Mouse (Mus musculus) olfactory bulb, adult 2 months (tissue): Measurements from ENCODE around the gene Syf2.

Experiments used
- CTCF ChIP-seq: fragments of 200-500 bp; IDR thresholded peaks from 2 replicates; pipeline ENCODE4 v1.5.1; 2012; ENCODE audit warnings: low read depth, mild to moderate bottlenecking, low read length, moderate library complexity; ENCODE audit not compliant: insufficient read depth
- POLR2A ChIP-seq: fragments of 200-500 bp; IDR thresholded peaks from 2 replicates; pipeline ENCODE4 v1.6.1; 2012; ENCODE audit warnings: mild to moderate bottlenecking, low read depth, low read length, moderate library complexity; ENCODE audit not compliant: insufficient read depth

DNA sequence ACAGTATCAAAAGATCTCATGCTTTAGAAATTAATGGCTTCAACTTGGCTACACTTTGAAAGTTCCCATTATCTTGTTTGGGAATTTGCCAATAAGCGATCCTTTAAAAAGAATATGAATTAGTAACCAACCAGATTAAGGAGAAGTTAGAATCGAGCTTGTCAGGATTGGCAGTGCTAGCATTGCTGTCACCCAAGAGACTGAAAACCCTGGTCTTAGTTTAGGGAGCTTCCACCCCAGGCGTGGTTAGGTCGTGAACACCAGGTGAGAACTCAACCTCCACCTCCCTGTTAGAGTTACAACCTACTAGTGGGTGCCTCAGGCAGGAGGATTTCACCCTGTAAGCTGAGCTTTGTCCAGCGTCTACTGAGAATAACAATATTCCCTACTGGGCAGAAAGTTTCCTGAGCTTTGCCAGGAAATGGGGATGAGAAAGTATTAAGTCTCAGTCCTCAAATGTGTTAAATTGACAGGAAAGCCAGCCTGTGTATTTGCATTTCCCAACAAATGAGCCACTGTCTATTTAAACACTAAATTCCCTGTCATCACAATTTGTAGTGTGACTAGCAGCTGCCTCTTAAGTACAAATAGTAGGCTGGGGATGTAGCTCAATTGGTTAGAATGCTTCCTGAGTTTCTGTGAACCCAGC is 2.8 kb upstream of the Syf2 start:
- no peak for TF ChIP-seq POLR2A
- TF ChIP-seq CTCF: no peak
